Mouse (Mus musculus) cerebellum, postnatal 14 days (tissue): ENCODE data around the gene Dohh.

Experiments used
- DNase-seq, 2 experiments: peaks; one replicate each; pipeline ENCODE4 v3.0.0; 2021; ENCODE audit warnings: mixed read lengths in 2 of 2

The Dohh gene

DNA sequence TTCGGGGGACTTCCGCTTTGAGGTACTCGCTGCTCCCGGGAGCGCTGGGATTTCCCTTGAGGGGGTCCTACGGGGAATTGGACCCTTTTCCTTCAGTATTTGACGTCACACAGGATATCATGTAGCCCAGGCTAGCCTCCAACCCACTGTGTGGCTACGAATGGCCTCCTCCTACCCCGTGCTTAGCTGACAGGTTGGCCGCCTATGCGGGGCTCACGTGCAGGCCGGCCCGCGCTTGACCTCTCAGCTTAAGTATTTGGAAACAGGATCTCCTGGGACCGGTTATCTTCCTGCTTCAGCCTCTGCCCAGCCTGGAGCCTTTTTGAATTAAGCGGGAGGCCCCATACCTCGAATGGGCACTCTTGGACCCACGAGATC is 366 bp downstream of the Dohh start:
- DNase-seq: no peak

DNA sequence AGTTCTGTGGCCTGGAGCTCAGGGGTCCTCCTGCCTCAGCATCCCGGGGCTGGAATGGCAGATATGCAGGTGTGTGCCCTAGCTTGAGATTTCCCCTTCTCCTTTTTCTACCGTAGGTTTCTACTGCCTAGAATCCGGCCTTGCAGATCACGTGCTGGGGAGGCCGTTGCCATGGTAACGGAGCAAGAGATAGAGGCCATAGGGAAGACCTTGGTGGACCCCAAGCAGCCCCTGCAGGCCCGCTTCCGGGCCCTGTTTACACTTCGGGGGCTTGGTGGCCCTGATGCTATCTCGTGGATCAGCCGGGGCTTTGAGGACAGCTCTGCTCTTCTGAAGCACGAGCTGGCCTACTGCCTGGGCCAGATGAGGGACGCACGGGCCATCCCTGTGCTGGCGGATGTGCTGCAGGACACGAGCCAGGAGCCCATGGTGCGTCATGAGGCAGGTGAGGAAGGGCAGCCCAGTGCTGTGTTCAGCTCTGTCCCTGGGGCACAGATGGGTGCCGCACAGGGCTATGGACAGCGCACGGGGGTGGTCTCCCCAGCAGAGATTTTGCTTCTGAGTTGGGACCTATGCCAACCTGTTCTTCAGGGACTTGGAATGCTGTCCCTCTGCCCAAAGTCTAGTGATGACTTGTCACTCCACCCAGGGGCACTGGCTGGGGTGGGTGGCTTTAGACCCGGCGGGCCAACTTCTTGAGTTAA is 1.5 kb downstream of the Dohh start:
- peak in 1 of 2 experiments; percentile 53 for DNase-seq

DNA sequence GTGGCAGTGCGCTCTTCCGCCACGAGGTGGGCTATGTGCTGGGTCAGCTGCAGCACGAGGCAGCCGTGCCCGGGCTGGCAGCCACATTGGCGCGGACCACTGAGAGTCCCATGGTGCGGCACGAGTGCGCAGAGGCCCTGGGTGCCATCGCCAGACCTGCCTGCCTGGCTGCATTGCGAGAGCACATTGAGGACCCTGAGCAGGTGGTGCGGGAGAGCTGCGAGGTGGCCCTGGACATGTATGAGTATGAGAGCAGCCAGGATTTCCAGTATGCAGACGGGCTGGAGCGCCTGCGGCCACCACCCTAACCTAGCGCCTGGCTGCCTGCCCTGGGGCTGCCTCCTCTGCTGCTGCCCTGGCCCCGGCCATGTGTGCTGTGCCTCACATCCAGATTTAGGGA is 3.5 kb downstream of the Dohh start:
- DNase-seq: peak in 1 of 2 experiments; percentile 70

DNA sequence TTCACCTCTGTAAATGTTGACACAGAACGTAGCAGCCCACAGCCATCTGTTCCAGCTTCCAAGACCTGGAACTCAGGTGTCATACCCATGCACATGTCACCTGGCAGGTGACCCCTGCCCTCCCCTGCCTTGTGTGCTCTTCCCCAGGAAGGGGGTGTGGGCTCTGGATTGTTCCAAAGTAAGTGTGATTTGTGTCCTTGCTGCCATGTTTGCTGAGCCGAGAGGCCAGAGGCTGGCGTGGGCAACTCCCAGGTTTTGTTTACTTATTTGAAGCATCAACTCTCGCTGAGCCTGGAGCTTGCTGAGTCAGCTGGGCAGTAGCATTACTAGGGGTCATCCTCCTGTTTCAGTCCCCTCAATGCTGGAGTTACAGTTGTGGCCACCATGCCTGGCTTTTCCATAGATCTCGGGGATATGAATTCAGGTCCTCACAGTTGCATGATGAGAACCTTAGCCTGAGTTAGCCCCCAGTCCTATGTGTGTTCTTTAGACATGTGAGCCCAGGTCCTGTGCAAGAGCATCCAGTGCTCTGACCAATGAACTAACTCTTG is 4.4 kb downstream of the Dohh start, which contains the start of gene Gm48552:
Gene Gm48552, plus strand, starts transcription at position 501 of the 551 bp plus-strand sequence.
- no peak for DNase-seq

DNA sequence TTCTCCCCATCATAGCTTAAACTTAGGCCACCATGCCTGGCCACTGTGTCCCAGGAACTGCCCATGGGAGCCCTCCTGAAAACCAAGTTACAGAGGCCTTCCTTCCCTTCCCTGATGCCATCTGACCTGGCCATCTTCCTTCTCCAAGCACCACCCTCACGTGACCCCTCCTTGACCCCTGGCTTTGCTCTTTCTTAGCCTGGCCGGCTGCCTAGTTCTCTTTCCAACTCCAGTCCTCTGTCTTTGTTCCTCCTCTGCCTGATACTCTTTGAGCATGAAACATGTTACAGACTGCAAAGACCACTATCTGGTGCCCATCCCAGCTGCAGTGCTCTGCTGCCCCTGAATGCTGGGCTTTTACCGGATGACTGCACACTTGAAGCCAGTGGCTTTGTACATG is 5.1 kb downstream of the Dohh start:
- DNase-seq: peak; percentile 28 to 59

DNA sequence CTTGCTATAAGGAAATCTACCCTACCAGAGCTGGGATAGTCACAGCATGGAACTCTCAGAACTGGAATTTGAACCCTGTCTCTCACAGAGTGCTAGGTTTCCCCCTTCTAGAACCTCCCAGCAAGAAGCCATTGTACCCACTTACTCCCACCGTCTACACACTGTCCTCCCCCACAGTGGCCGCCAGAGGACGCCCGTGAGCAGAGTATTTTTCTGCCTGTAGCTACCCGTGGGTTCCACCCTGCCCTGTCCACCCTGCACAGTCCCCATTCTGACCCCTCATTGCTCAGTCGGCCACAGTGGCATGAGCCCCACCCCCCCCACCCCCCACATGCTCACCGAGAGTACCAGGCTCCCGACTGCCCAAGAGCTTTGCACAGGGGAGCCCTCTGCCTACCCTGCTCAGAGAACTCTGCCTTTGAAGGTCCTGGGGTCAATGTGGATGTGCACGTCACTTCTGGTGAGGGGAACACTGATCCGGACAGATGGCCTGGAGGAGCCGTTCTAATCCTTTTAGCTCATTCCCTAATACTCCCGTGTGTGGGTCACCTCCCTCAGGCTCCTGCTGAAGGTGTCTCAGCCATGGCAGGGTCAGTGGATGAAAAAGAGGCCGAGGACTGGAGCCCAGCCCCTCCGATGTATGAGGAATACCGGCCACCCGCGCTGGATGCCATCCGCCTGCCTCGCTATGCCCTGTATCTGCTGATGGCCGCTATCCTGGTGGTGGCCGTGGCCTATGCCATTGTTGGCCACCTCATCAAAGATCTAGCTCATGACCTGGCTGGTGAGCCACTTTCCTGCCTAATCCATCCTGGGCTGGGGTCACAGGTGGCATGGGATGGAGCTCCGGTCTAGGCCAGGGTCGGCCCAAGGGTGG is 5.8 kb downstream of the Dohh start:
- peak; percentile 88 to 89 for DNase-seq

DNA sequence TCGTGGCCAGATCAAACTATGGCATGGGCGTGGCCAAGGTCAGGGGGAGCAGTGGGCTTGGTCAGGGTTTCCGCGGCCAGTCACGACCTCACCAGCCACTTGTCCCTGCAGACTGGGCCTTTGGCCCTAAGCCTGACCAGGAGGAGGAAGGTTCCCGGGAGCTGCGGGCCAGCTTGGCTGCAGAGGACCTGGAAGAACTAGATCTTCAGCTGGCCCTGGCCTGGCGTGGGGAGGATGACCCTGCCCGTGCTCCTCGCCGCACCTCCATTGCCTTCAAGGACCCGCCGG is 6.4 kb downstream of the Dohh start:
- DNase-seq: peak in 1 of 2 experiments; percentile 22

DNA sequence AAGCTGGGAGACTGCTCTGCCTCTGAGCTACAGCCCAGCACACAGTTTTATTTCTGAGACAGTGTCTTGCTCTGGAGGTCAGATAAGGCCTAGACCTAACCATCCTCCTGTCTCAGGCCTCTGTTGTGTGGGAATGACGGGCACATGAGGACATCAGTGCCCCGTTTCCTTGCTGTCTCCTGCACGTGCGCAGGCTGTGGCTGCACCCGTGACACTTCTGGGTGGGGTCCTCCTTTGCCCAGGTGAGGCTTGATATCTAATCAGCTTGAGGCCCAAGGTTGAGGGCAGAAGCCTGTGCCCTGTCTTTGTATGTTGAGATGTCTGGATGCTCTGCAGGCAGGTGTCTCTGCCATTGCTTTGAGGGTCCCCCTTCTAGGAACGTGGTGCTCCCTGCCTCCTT is 8.0 kb downstream of the Dohh start:
- no peak for DNase-seq

DNA sequence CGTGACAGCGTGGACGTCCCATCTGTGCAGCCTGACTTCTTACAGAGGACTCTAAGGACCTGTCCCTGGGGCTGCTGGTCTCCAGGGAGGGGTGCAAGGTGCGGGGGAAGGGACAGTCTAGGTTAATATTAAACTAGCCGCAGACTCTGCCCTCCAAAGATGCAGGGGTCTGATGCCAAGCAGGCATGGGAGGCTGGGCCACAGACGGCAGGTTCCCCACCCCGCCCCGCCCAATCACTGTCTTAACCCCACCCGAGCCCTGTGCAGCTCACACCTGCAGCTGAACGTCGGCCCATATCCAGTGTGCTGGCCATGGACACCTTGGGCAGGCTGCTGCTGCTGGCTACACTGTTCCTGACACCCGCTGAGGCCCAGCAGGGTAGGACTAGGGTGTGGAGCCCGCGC is 8.6 kb downstream of the Dohh start, which contains the start of gene Smim24:
Gene Smim24, plus strand, starts transcription at position 271 of the 405 bp plus-strand sequence.
- DNase-seq: no peak

DNA sequence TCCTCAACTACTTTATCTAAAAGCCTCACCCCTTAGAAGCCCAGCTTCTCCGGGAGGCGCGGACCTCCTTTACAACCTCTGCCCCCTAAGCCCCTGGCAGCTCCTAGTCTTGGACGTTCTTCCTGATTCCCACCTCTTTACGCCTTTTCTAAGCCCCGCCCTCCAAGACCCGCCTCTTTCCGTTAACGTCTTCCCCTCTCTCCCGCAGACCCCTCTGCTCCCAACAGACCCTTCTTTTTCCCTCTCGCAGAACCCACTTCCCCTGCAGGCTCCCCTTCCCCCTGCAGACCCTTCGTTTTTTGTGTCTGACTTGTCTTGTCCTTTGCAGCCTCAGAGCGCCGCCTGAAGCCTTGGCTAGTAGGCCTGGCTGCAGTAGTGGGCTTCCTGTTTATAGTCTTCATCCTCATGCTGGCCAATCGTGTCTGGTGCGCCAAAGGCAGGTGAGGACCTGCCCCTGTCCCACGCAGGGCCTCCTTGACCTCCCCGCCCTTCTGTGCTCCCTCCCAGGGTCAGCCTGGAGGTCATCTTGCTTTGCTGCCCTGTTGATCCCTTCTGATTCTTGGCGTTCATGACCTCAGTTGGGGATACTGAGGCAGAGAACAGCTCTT is 9.3 kb downstream of the Dohh start:
- DNase-seq: no peak

DNA sequence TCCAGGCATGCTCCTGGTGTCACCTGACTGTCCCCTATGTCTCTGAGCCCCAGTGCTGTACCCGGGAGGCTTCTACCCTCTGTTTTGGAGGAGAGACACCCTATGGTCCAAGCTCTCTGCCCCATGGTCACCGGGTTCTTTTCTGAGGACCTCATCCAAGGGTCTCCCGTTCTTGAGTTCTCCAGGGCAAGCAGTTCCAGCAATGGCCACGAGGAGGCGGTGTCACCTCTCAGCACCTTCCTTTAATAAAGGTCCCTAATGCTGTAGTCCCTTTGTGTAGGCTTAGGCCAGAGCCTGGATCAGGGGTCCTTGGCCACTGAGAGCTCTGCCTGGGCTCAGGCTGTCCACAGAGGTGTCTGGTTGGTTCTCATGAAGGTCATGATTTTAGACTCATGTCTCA is 10.9 kb downstream of the Dohh start:
- DNase-seq: peak; percentile 86 to 94

DNA sequence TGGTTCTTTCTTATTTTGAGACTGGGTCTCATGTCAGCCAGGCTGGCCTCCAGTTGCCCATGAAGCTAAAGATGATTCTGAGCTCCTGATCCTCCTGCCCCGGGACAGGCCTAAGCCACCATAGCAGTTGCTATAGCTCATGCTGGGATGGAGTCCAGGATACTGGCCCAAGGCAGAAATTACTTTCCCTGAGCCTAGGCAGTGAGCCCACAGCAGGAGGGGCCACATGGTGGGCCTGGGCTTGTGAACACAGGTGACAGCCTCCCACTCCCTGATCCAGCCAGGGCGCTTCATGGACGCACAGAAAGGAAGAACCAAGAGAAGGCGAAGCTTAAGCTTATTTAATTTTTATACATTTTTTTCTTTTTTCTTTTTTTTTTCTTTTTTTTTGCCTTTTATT is 11.6 kb downstream of the Dohh start:
- peak; percentile 42 to 48 for DNase-seq

DNA sequence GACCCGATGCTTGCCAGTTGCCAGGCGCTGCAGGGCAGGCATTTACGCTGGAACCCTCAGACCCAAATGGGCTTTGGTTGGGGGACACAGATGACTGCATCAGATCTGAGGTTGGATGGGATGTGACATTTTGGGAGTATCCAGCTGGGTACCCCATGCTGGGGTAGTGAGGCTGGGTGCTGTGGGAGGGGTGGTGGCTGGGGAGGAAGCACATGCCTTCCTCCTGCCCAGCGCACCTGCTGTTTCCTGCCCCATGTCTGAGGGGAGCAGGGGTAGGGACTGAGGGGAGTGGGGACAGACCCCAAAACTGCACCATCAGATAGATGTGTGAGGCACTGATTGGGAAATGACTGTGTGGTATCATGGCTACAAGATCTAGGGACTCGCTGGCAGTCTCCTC is 12.5 kb downstream of the Dohh start:
- DNase-seq: peak in 1 of 2 experiments; percentile 33

DNA sequence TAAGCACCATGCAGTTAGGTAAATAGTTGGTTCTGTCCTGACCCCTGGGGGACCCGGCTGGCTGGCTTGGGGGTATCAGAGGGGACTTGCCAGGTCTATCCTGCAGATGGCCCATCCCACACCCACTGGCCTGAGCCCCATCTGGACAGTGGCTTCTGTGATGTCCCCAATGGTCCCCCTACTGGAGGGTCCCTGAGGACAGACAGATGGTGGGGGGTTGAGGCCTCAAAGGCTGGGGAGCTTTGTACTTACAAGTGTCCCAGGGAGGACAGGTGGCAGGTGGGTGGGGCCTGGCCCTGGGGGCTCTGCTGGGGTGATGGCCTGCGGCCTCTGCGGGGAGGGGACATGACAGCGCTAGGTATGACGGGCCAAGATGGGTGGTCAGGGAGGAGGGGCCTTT is 15.1 kb downstream of the Dohh start:
- no peak for DNase-seq

DNA sequence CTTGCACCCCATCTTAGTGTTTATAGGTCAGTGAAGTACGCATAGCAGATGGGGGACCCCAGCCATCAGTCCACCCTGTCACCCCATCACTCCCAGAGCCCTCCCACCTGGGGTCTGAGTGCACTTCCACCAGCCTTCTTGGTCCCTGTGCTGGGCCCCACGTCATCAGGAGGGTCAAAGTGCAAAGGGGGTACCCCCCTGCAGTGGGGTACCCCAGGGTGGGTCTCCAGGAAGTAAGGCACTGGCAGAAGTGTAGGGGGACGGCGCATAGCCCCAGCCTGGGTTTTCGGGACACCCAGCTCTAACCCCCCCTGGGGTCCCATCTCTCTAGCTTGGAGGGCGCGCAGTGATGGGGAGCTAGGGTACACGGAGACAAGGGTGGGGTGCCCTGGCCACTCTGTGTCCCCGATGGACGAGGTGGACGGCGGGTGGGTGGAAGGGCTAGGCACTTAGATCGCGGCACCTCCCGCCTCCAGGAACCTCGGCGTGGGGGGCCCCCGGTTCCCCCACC is 15.6 kb downstream of the Dohh start:
- DNase-seq: no peak

DNA sequence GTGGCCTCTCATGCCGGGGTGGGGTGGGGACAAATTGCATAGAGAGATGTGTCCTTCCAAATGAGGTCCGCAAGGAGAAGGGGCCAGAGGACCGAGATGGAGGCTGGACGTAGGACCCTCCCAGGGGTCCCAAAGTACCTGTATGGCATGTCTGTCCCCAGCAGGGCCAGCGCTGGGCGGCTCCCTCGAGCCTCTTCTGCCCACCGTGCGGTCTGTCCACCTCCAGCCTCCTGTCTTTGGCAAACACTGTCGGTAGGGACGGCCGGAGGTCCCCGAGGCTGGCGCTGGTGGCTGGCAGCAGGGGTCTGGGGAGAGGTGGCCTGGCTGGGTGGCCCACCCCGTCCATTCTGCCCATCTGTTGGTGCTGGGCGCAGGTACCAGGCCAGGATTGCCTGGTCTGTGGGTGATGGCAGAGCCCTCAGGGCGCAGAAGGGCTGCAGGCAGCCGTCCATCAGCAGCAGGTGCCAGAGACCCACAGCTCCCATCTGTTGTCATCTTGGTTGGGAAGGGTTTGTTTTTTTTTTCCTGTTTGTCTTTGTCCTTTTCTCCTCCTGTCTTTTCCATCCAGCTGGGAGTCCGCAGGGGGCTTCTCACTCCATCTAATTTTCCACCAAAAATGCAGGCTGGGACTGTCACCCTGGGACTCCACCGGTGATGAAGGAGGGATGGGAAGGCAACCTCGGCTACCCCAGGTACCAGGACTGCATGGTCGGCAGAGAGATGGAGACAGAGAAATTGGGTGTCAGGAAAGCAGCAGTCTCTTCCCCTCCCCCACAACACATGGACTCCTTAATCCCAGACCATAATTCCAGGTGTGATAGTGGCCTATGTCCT is 16.4 kb downstream of the Dohh start:
- peak; percentile 88 to 93 for DNase-seq

DNA sequence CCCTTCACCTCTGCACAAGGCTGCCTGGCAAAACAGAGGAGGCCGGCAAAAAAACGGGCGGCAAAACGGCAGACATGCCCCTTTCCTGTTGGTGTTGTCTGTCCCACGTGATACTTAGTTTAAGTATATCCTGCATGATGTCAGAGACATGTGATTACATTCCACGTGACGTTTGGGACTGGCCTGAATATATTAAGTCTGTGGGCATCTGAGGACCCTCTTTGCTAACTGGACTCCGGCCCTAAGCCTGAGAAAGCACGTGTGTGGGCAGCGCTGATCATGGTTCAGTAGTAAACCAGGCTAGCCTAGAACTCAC is 16.9 kb downstream of the Dohh start:
- DNase-seq: no peak

DNA sequence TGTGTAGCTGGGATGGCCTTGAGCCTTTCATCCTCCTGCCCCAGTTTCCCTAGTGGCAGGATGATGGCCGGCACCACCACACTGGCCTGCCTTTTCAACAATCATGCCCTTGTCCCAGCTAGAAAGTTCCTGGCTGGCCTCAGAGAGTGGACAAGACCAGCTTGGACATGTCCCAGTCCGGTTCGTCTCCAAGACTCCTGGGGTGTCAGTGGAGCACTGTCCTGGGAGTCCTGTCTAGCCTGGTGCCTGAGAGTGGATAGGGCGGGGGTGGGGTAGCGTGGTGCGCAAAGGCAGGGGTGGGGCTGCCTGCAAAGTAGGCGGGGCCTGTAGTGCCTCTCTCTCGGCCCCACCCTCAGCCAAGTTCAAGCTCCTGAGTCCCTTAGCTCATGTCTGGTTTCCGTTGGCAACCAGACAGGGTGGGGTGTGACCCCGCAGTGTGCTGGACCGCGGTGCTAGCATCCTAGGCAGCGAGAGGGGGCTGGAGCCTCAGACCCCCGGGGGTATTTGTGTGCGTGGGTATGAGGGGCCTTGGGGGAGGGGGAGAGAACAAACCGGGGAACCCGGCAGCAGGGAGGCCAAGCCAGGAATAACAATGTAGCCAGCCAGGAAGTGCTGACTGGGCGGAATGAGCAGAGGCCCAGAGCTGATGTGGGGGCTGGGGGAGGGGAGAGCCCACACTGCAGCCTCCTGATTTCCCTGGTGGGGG is 17.4 kb downstream of the Dohh start:
- DNase-seq: peak; percentile 69 to 70

DNA sequence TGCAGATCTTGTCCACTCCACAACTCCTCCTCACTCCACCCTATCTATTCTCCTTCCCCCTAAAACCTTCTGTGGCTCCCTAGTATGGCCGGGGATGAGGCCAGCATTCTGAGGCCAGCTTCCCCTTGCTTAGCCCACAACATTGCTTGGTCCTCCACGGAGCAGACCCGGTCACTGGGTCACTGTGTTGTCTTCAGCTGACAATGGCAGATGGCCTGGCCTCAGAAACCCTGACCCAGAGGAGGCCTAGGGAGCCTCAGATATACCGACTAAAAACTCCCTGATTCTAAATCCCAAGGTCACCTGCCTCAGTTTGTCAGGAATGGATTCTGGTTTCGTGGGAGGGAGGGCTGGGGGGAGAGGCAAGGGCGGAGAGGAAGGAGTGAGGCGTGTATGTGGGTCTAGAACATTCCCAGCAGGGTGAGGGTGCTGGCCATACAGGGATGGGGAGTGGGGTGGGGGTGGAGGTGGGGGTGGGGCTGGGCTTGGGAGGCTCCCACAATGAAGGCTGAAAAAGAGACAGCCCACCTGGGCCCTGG is 18.1 kb downstream of the Dohh start:
- DNase-seq: peak in 1 of 2 experiments; percentile 46

DNA sequence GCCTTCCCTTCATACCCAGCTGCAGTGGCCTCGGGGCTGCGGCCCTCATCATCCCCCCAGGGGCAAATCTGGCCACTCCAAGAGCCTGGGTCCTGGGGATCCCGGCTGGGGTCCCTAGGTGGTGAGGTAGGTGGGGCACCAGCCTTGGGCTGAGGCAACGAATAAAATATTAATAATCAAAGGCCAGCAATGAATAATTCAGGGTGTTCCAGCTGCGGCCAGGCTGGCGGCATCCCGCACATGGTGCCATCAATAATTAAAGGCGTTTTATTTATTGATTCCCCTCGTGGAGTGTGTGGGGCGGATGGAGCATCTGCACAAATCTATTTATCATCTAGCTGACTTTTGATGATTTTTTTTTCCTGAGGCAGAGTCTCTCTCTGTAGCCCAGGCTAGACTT is 19.3 kb downstream of the Dohh start:
- DNase-seq: no peak

DNA sequence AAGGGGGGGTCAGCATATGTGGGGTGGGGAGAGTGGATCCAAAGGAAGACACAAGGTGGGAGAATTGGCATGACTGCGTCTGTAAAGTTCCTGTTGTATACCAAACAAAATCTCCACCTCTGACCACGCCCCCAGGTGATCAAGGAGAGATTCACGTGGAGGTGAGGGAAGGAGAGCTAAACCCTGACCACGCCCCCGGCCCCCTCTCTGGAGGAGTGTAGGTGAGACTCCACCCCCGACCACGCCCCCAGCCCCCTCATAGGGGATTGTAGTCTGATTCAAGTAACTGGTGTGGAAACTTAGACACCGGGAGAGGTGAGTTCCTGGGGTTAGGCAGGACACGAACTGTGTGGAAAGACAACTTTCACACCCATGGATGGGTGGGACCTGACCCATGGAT is 19.9 kb downstream of the Dohh start:
- peak in 1 of 2 experiments; percentile 61 for DNase-seq

DNA sequence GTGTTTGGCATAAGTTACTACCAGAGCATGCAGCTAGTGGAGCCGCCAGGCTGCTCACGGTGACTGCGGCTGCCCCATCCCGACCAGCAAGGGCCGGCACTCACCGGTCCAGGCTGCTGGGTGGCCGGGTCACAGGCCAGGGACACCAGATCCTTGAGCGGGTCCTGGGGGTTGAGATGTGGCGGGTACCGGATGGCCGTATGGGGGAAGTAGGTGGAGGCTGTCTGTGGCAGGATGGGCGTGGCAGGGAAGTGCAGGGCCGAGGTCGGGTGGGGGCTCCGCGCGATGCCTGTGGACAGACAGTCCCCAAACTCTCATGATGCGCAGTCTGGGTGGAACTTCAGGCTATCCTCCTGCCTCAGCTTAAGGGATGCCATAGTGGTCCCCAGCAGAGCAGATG is 20.5 kb downstream of the Dohh start:
- no peak for DNase-seq
